Mouse (Mus musculus) erythroblast, adult 5-6 weeks (primary cell): Measurements from ENCODE around the gene Lipe. TPM values are rescaled to one million over a fixed set of nuclear protein-coding genes. Genes with fewer than 3 reads are reported as not detected.

ENCODE experiments used
- ATAC-seq: replicated peaks from 2 replicates; pipeline ENCODE4 v1.8.0; 2016; ENCODE audit warnings: moderate number of reproducible peaks, mild to moderate bottlenecking, moderate TSS enrichment, inconsistent platforms; ENCODE audit not compliant: poor library complexity, low FRiP score, severe bottlenecking
- total RNA-seq, 2 experiments: library from RNA; stranded (forward) in 1 of 2; stranded (reverse) in 1 of 2; fragments of 150-400 nt in 1 of 2; fragments of 200-764, 138-1000 nt in 1 of 2; gene quantifications; 2 replicates each; pipeline versions ENCODE4 v1.2.3 to v1.2.4; 2015 to 2017; ENCODE audit warnings: low replicate concordance in 2 of 2

Gene Lipe
- total RNA-seq, 2 experiments from 2014 or later: 4.5 to 11.3 TPM

GRCm38 (mm10) chr7:25390054-25390770 lies 8.3 kb downstream of the Lipe start:
- ATAC-seq: peak; percentile 95

GRCm38 (mm10) chr7:25388916-25389315 lies 9.6 kb downstream of the Lipe start:
- ATAC-seq: no peak

- ATAC-seq: no peak
Observed at GRCm38 (mm10) chr7:25387811-25388440, 10.6 kb downstream of the Lipe start.

- no peak for ATAC-seq
Observed at GRCm38 (mm10) chr7:25385850-25386555, 12.5 kb downstream of the Lipe start.

GRCm38 (mm10) chr7:25385259-25385658 lies 13.3 kb downstream of the Lipe start:
- no peak for ATAC-seq

- ATAC-seq: no peak
Observed at GRCm38 (mm10) chr7:25384818-25385217, 13.7 kb downstream of the Lipe start.

GRCm38 (mm10) chr7:25384318-25384717 lies 14.2 kb downstream of the Lipe start:
- ATAC-seq: no peak

GRCm38 (mm10) chr7:25383891-25384290 lies 14.6 kb downstream of the Lipe start:
- no peak for ATAC-seq

- ATAC-seq: no peak
Observed at GRCm38 (mm10) chr7:25383385-25383784, 15.1 kb downstream of the Lipe start.

- no peak for ATAC-seq
Observed at GRCm38 (mm10) chr7:25382541-25382940, 16.0 kb downstream of the Lipe start.

GRCm38 (mm10) chr7:25381284-25381680 lies 17.2 kb downstream of the Lipe start:
- ATAC-seq: no peak

GRCm38 (mm10) chr7:25380392-25381283 lies 17.9 kb downstream of the Lipe start:
- no peak for ATAC-seq

- ATAC-seq: no peak
Observed at GRCm38 (mm10) chr7:25379551-25380351, 18.8 kb downstream of the Lipe start.

GRCm38 (mm10) chr7:25378181-25379100 lies 20.1 kb downstream of the Lipe start:
- no peak for ATAC-seq

- ATAC-seq: no peak
Observed at GRCm38 (mm10) chr7:25377100-25377700, 21.3 kb downstream of the Lipe start.

GRCm38 (mm10) chr7:25376556-25376955 lies 22.0 kb downstream of the Lipe start:
- ATAC-seq: no peak

- ATAC-seq: no peak
Observed at GRCm38 (mm10) chr7:25372441-25372840, 26.1 kb downstream of the Lipe start.
